Mouse (Mus musculus) CH12.LX (cell line): ENCODE data around the gene Ethe1. TPM values are rescaled to one million over a fixed set of nuclear protein-coding genes. Genes with fewer than 3 reads are reported as not detected.

Source experiments
- DNase-seq: peaks from one replicate; pipeline ENCODE4 v3.0.0-alpha.2; 2013; ENCODE audit errors: extremely low read depth
- H3K27ac ChIP-seq: 2 replicates; pipeline ENCODE4 v1.5.1; 2012; ENCODE audit warnings: low read depth, mild to moderate bottlenecking, control low read depth, moderate library complexity; ENCODE audit not compliant: insufficient read depth
- H3K27me3 ChIP-seq: replicated peaks from 2 replicates; pipeline ENCODE3; 2012; ENCODE audit warnings: inconsistent platforms
- H3K36me3 ChIP-seq, 2 experiments: replicated peaks in 1 of 2; 2 replicates each; pipeline versions ENCODE3 to v1.6.1; 2012; ENCODE audit warnings: inconsistent platforms in 1 of 2, low read length in 1 of 2, mild to moderate bottlenecking in 1 of 2, mixed read lengths in 1 of 2, moderate library complexity in 1 of 2; ENCODE audit not compliant: control insufficient read depth in 1 of 2, insufficient read depth in 1 of 2
- H3K4me1 ChIP-seq, 2 experiments: 2 replicates each; pipeline ENCODE4 v1.6.1; 2012; ENCODE audit warnings: inconsistent platforms in 1 of 2, moderate library complexity in 1 of 2; ENCODE audit not compliant: insufficient read depth in 2 of 2, control insufficient read depth in 1 of 2
- H3K4me2 ChIP-seq: 2 replicates; pipeline ENCODE4 v1.6.1; 2012; ENCODE audit warnings: low read depth, mild to moderate bottlenecking, control low read depth; ENCODE audit not compliant: poor library complexity, insufficient read depth, severe bottlenecking
- H3K4me3 ChIP-seq, 3 experiments: fragments of 150-350 bp in 1 of 3; sonication (generic) in 1 of 3; replicated peaks in 1 of 3; 2 replicates each; pipeline versions ENCODE3 to v1.5.1; 2011 to 2012; ENCODE audit warnings: low read depth in 2 of 3, low read length in 2 of 3, mild to moderate bottlenecking in 2 of 3, moderate library complexity in 2 of 3, control low read depth in 1 of 3, improper control_type of control experiment in 1 of 3, inconsistent platforms in 1 of 3, mixed read lengths in 1 of 3; ENCODE audit not compliant: poor library complexity in 1 of 3
- H3K79me2 ChIP-seq: replicated peaks from 2 replicates; pipeline ENCODE4 v1.6.1; 2012; ENCODE audit warnings: mild to moderate bottlenecking, moderate library complexity; ENCODE audit not compliant: control insufficient read depth, poor library complexity, insufficient read depth, severe bottlenecking; ENCODE audit errors: extremely low read depth
- H3K9ac ChIP-seq: 2 replicates; pipeline ENCODE4 v1.6.1; 2012; ENCODE audit warnings: low read depth, mild to moderate bottlenecking, control low read depth, moderate library complexity; ENCODE audit not compliant: insufficient read depth
- H3K9me3 ChIP-seq: replicated peaks from 2 replicates; pipeline ENCODE3; 2012; ENCODE audit warnings: low read length, inconsistent platforms, mixed read lengths
- BHLHE40 ChIP-seq: IDR thresholded peaks from 2 replicates; pipeline ENCODE4 v1.6.1; 2011; ENCODE audit warnings: mild to moderate bottlenecking, low read depth, low read length, improper control_type of control experiment
- CHD1 ChIP-seq: IDR thresholded peaks from 2 replicates; pipeline ENCODE4 v1.6.1; 2012; ENCODE audit warnings: low read depth, low read length, improper control_type of control experiment, inconsistent platforms
- CHD2 ChIP-seq: IDR thresholded peaks from 2 replicates; pipeline ENCODE4 v1.6.1; 2011; ENCODE audit warnings: low read length, improper control_type of control experiment
- CTCF ChIP-seq, 2 experiments: IDR thresholded peaks in 1 of 2; conservative IDR thresholded peaks in 1 of 2; 2 replicates each; pipeline ENCODE4 v1.5.1; 2011 to 2012; ENCODE audit warnings: low read depth in 2 of 2, low read length in 2 of 2, improper control_type of control experiment in 1 of 2, inconsistent platforms in 1 of 2, mild to moderate bottlenecking in 1 of 2, moderate library complexity in 1 of 2
- ELF1 ChIP-seq: IDR thresholded peaks from 2 replicates; pipeline ENCODE4 v1.6.1; 2014; ENCODE audit warnings: low read depth, mild to moderate bottlenecking, inconsistent platforms, low read length, improper control_type of control experiment
- EP300 ChIP-seq: IDR thresholded peaks from 2 replicates; pipeline ENCODE4 v1.6.1; 2011; ENCODE audit warnings: low read length, improper control_type of control experiment
- ETS1 ChIP-seq: conservative IDR thresholded peaks from 2 replicates; pipeline ENCODE4 v1.6.1; 2012; ENCODE audit warnings: low read depth, mild to moderate bottlenecking, inconsistent platforms, low read length, improper control_type of control experiment, moderate library complexity
- GABPA ChIP-seq: IDR thresholded peaks from 2 replicates; pipeline ENCODE4 v1.6.1; 2012; ENCODE audit warnings: low read depth, low read length, improper control_type of control experiment, inconsistent platforms; ENCODE audit not compliant: insufficient replicate concordance
- HCFC1 ChIP-seq: IDR thresholded peaks from 2 replicates; pipeline ENCODE4 v1.6.1; 2012; ENCODE audit warnings: low read depth, mild to moderate bottlenecking, inconsistent platforms, low read length, improper control_type of control experiment
- JUN ChIP-seq: IDR thresholded peaks from 2 replicates; pipeline ENCODE4 v1.6.1; 2011; ENCODE audit warnings: low read depth, mild to moderate bottlenecking, low read length, improper control_type of control experiment, moderate library complexity; ENCODE audit not compliant: insufficient read depth
- JUND ChIP-seq: conservative IDR thresholded peaks from 2 replicates; pipeline ENCODE4 v1.6.1; 2011; ENCODE audit warnings: low read depth, low read length, improper control_type of control experiment
- KAT2A ChIP-seq: IDR thresholded peaks from 2 replicates; pipeline ENCODE4 v1.6.1; 2012; ENCODE audit warnings: low read length, improper control_type of control experiment, inconsistent platforms; ENCODE audit not compliant: insufficient replicate concordance
- MAFK ChIP-seq: IDR thresholded peaks from 2 replicates; pipeline ENCODE4 v1.6.1; 2011; ENCODE audit warnings: low read length, improper control_type of control experiment; ENCODE audit not compliant: insufficient replicate concordance
- MAZ ChIP-seq: IDR thresholded peaks from 2 replicates; pipeline ENCODE4 v1.6.1; 2012; ENCODE audit warnings: low read depth, mild to moderate bottlenecking, inconsistent platforms, low read length, improper control_type of control experiment, moderate library complexity
- MXI1 ChIP-seq: IDR thresholded peaks from 2 replicates; pipeline ENCODE4 v1.6.1; 2011; ENCODE audit warnings: mild to moderate bottlenecking, low read depth, low read length, improper control_type of control experiment
- MYC ChIP-seq: IDR thresholded peaks from 2 replicates; pipeline ENCODE4 v1.6.1; 2011; ENCODE audit warnings: low read depth, mild to moderate bottlenecking, improper control_type of control experiment, low read length
- NELFE ChIP-seq: IDR thresholded peaks from 2 replicates; pipeline ENCODE4 v1.6.1; 2011; ENCODE audit warnings: low read depth, low read length, improper control_type of control experiment
- PAX5 ChIP-seq: IDR thresholded peaks from 2 replicates; pipeline ENCODE4 v1.6.1; 2012; ENCODE audit warnings: low read length, inconsistent platforms, mixed read lengths
- POLR2A ChIP-seq: IDR thresholded peaks from 2 replicates; pipeline ENCODE4 v1.6.1; 2011; ENCODE audit warnings: low read depth, mild to moderate bottlenecking, improper control_type of control experiment, low read length
- POLR2AphosphoS2 ChIP-seq: IDR thresholded peaks from 2 replicates; pipeline ENCODE4 v1.6.1; 2011; ENCODE audit warnings: low read depth, low read length, improper control_type of control experiment
- RAD21 ChIP-seq: IDR thresholded peaks from 2 replicates; pipeline ENCODE4 v1.6.1; 2011; ENCODE audit warnings: low read depth, mild to moderate bottlenecking, low read length, improper control_type of control experiment, moderate library complexity
- SIN3A ChIP-seq: IDR thresholded peaks from 2 replicates; pipeline ENCODE4 v1.6.1; 2012; ENCODE audit warnings: low read length, improper control_type of control experiment, inconsistent platforms
- SMC3 ChIP-seq: IDR thresholded peaks from 2 replicates; pipeline ENCODE4 v1.6.1; 2011; ENCODE audit warnings: low read depth, low read length, improper control_type of control experiment
- TBP ChIP-seq: conservative IDR thresholded peaks from 2 replicates; pipeline ENCODE4 v1.6.1; 2011; ENCODE audit warnings: low read depth, low read length, improper control_type of control experiment
- TCF12 ChIP-seq: IDR thresholded peaks from 2 replicates; pipeline ENCODE4 v1.6.1; 2014; ENCODE audit warnings: low read depth, mild to moderate bottlenecking, inconsistent platforms, low read length, improper control_type of control experiment
- UBTF ChIP-seq: IDR thresholded peaks from 2 replicates; pipeline ENCODE4 v1.6.1; 2012; ENCODE audit warnings: low read depth, mild to moderate bottlenecking, inconsistent platforms, low read length, improper control_type of control experiment, moderate library complexity
- USF1 ChIP-seq: IDR thresholded peaks from 2 replicates; pipeline ENCODE4 v1.6.1; 2014; ENCODE audit warnings: low read depth, mild to moderate bottlenecking, inconsistent platforms, low read length, improper control_type of control experiment
- ZC3H11A ChIP-seq: IDR thresholded peaks from 2 replicates; pipeline ENCODE4 v1.6.1; 2012; ENCODE audit warnings: low read depth, mild to moderate bottlenecking, inconsistent platforms, low read length, improper control_type of control experiment
- ZKSCAN1 ChIP-seq: IDR thresholded peaks from 2 replicates; pipeline ENCODE4 v1.6.1; 2012; ENCODE audit warnings: low read depth, inconsistent platforms, low read length, improper control_type of control experiment, borderline replicate concordance
- dilution Hi-C: fragments of 300-500 bp; cut with MboI; formaldehyde crosslinking; loops from 2 replicates; pipeline ENCODE4 v1.14.3; 2020; ENCODE audit warnings: low sequenced_read_pairs; ENCODE audit not compliant: extremely low pct_unique_long_range_greater_than_20kb, extremely low pct_ligation_motif_present
- in situ Hi-C: fragments of 300-500 bp; cut with MboI; formaldehyde crosslinking; loops from 3 replicates; pipeline ENCODE4 v1.14.3; 2019; ENCODE audit warnings: low sequenced_read_pairs, low pct_ligation_motif_present, low pct_unique_long_range_greater_than_20kb, mixed read lengths
- polyA plus RNA-seq: library from polyadenylated mRNA; unstranded; fragments of >175 nt; gene quantifications from 2 replicates; pipeline ENCODE4 v1.2.1, GENCODE M21; 2012; ENCODE audit warnings: low read depth; ENCODE audit not compliant: insufficient read length
- total RNA-seq, 2 experiments: library from RNA; depleted of rRNA; stranded (reverse); fragments of 300-350 nt in 1 of 2; fragments of >200 nt in 1 of 2; gene quantifications; 2 replicates each; pipeline ENCODE4 v1.2.3; 2012 to 2014

Gene Ethe1
- total and polyA plus RNA-seq, 3 experiments: 22.8 to 32.0 (median 24.1) TPM

- dilution Hi-C loops: no loop called here
- DNase-seq: peak; percentile 84
- in situ Hi-C loops: no loop called here
- H3K27me3 ChIP-seq: no peaks in the 10 kb centered on the region
- peak overlapping the region; percentile 21 for H3K9ac ChIP-seq
- peak overlapping the region; percentile 6 to 47 (median 24) for H3K4me3 ChIP-seq
- peaks cover 44 to 67% of the 10 kb centered on the region in 2 experiments for H3K36me3 ChIP-seq
- TF ChIP-seq ZKSCAN1 (no peak), SIN3A (peak; percentile 17; the same call in 1 of the 2 replicates), EP300 (0 out of 2 replicates have a peak, but pooled peaks have one; percentile 8), HCFC1 (peak; percentile 18; the same call in 1 of the 2 replicates), MXI1 (no peak), JUN (no peak), ELF1 (no peak), TBP (0 out of 2 replicates have a peak, but pooled peaks have one; percentile 16), PAX5 (no peak), POLR2A (peak; percentile 43), TCF12 (no peak), ETS1 (peak; percentile 50; the same call in 1 of the 2 replicates), ZC3H11A (no peak), MAZ (no peak)
- peaks cover 53 to 93% of the 10 kb centered on the region in 2 experiments for H3K4me1 ChIP-seq
- peaks cover 15% of the 10 kb centered on the region; the same call in 1 of the 2 replicates for H3K79me2 ChIP-seq
- H3K4me2 ChIP-seq: peak overlapping the region; percentile 67
- peak overlapping the region; percentile 100 for H3K27ac ChIP-seq
- no peaks in the 10 kb centered on the region for H3K9me3 ChIP-seq
These were observed 23.5 kb upstream of the Ethe1 start for GRCm38 (mm10) chr7:24563837-24564206.

- Histone ChIP-seq H3K9ac (peak overlapping the region; percentile 21), H3K27ac (peak overlapping the region; percentile 100), H3K79me2 (peaks cover 13% of the 10 kb centered on the region; the same call in 1 of the 2 replicates), H3K4me2 (peak overlapping the region; percentile 80), H3K27me3 (no peaks in the 10 kb centered on the region), H3K4me1 (peaks cover 46 to 93% of the 10 kb centered on the region in 2 experiments), H3K36me3 (peaks cover 39 to 64% of the 10 kb centered on the region in 2 experiments), H3K4me3 (no peak overlapping the region), H3K9me3 (no peaks in the 10 kb centered on the region)
- peak; percentile 98 for DNase-seq
- in situ Hi-C loops: loop anchor here (5.0 kb wide), 1 partner anchor 32 kb away; the partner anchor contains the start of gene Irgq
- dilution Hi-C loops: no loop called here
- no peak for TF ChIP-seq KAT2A
- TF ChIP-seq BHLHE40: peak; percentile 67
- peak; percentile 85 to 88 for TF ChIP-seq CTCF (conservative IDR thresholded peaks at IDR 0.05 in 1 of 2, IDR thresholded peaks at IDR 0.05 in 1 of 2; ENCODE audit: low read depth in 2 of 2, low read length in 2 of 2)
- TF ChIP-seq RAD21: peak; percentile 66
- TF ChIP-seq GABPA: no peak
- TF ChIP-seq USF1: no peak
- TF ChIP-seq ZKSCAN1: no peak
- peak; percentile 81 for TF ChIP-seq SMC3
- TF ChIP-seq MXI1: peak; percentile 32; the same call in 1 of the 2 replicates
- TF ChIP-seq CHD1: no peak
- no peak; the same call in 1 of the 2 replicates for TF ChIP-seq CHD2
- peak; percentile 79 for TF ChIP-seq TCF12
- TF ChIP-seq HCFC1: peak; percentile 26; the same call in 1 of the 2 replicates
- peak; percentile 84 for TF ChIP-seq EP300
- peak; percentile 59 for TF ChIP-seq JUND
- TF ChIP-seq ELF1: peak; percentile 48
- TF ChIP-seq POLR2AphosphoS2: no peak
- TF ChIP-seq ETS1: peak; percentile 93
- TF ChIP-seq NELFE: no peak; the same call in 1 of the 2 replicates
- peak; percentile 56; the same call in 1 of the 2 replicates for TF ChIP-seq MAFK
- 0 out of 2 replicates have a peak, but pooled peaks have one; percentile 79 for TF ChIP-seq MYC
- no peak for TF ChIP-seq ZC3H11A
- TF ChIP-seq UBTF: no peak
- TF ChIP-seq MAZ: 0 out of 2 replicates have a peak, but pooled peaks have one; percentile 10
These were observed 22.6 kb upstream of the Ethe1 start for GRCm38 (mm10) chr7:24564607-24565265.
